Mouse (Mus musculus) retina, adult 2 months (tissue): ENCODE data around the gene Mcm5.

Experiments used
- DNase-seq: peaks from one replicate; pipeline ENCODE4 v3.0.0-alpha.2; 2012; ENCODE audit warnings: low read depth, low spot score

Gene Mcm5

GRCm38 (mm10) chr8:75093399-75094156 lies 15.8 kb upstream of the Mcm5 start, which contains the start of gene Hmox1:
Gene Hmox1 (plus strand): TSS chr8:75093621.
- peak; percentile 63 for DNase-seq

GRCm38 (mm10) chr8:75102956-75103355 lies 6.4 kb upstream of the Mcm5 start:
- DNase-seq, result no peak

DNA sequence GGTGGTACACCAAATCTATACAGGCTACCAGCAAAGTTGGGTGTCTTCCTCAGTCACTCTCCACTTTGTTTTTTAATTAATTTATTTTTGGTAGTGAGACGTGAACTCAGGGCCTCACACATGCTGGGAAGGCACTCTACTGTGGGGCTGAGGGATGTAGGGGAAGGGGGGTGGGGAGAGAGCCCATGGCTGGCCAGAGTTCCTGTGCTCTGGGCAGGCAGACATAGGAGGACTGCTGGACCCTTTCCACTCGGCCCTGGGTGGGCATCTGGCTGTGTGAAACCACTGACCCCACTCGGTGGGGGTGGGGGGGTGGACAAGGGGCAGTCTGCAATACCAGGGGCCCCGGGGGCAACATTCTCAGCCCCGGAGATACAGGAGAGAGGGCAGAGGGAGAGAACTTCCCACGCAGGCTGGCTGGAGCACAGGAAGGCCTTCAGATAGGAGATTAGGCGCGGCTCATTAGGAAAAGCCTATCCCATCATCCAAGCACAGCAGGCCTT lies 5.9 kb upstream of the Mcm5 start:
- no peak for DNase-seq

- peak; percentile 55 for DNase-seq
Observed at GRCm38 (mm10) chr8:75108527-75109235, 688 bp upstream of the Mcm5 start.

DNA sequence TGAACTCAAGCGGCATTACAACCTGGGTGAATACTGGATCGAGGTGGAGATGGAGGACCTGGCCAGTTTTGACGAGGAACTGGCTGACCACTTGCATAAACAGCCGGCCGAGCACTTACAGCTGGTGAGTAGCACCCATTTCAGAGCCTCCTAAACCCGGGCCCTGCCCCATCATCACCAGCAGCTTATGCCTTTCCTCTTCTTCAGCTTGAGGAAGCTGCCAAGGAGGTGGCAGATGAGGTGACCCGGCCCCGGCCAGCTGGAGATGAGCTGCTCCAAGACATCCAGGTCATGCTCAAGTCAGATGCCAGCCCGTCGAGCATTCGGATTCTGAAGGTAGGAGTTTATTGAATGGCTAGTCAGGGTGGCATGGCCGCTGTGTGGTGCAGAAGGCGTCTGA lies 724 bp downstream of the Mcm5 start:
- DNase-seq, result no peak

- DNase-seq, result no peak
Observed at GRCm38 (mm10) chr8:75118505-75118904, 9.1 kb downstream of the Mcm5 start.

DNA sequence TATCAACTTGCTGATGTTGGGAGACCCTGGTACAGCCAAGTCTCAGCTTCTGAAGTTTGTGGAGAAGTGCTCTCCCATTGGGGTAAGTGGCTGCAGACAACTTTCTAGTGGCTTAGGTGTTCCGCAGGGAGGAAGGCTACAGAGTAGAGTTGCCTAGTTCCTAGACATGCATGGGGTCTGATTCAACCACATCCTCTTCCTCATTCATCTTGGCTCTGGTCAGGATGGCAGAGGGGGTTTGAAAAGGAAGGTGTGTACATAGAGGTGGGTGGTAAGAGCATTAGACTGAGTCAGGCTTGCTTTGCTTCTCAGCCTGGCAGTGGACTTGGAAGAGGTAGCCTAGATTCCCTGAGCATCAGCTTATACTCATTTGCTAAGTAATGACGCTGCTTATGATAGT lies 9.9 kb downstream of the Mcm5 start:
- DNase-seq, result no peak

DNA sequence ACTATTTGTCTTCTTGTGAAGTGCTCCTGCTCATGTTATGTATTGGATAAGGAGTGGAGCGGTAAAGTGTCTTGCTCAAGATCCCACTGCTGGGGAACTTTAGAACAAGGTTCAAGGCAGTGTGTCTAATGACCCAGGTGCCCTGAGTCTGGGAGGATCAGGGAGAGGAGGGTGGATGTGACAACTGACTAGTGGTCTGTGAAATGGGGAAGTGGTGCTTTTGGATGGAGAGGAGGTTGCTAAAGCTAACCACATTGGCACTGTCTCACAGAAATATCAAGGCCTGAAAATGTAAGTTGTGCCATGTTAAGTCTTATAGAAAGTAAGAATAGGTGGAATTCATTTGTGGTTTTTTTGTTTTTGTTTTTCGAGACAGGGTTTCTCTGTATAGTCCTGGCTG lies 10.4 kb downstream of the Mcm5 start:
- DNase-seq, result no peak

- no peak for DNase-seq
Observed at GRCm38 (mm10) chr8:75127406-75127805, 18.0 kb downstream of the Mcm5 start.

- peak; percentile 29 for DNase-seq
Observed at GRCm38 (mm10) chr8:75132485-75132884, 23.1 kb downstream of the Mcm5 start.

- DNase-seq, result no peak
Observed at GRCm38 (mm10) chr8:75133399-75133798, 24.0 kb downstream of the Mcm5 start.

GRCm38 (mm10) chr8:75134603-75135391 lies 25.4 kb downstream of the Mcm5 start:
- DNase-seq, result no peak

DNA sequence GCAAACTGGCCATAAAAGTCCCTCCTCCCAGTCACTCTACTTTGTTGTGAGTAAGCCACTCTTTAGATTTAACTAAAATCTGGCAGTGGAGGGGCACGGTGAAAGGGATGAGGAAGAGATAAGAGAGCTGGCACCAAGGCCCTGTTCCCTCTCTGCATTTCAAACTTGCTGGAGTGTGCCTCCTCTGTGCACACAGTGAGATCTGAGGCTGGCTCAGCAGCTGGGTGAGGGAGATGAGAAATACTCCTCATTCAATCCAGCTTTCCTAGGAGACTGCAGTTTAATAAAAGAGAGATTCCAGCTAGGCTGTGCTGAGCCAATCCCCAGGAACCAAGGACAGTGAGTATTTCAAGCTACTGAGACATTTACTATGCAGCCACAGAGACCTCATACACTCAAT lies 26.4 kb downstream of the Mcm5 start:
- DNase-seq, result no peak

GRCm38 (mm10) chr8:75136256-75136655 lies 26.9 kb downstream of the Mcm5 start:
- DNase-seq, result no peak

DNA sequence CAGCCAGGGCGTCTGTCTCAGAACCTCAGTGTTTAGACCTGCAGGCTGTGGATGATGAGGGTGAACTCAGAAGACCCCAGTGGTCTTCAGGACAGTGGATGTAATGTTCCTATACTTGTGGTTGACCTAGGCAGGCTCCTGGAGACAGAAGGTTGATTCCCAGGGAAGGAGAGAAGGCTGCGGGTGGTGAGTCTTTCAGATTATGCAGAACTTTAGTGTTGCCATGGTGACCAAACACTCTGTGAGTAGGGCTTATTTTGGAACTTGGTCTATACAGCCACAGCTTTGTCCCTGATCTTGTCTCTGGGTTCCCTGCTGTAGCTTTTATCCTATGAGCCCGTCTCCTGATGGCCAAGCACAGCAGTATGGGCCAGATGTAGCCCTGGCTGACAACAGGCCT lies 28.2 kb downstream of the Mcm5 start:
- no peak for DNase-seq

DNA sequence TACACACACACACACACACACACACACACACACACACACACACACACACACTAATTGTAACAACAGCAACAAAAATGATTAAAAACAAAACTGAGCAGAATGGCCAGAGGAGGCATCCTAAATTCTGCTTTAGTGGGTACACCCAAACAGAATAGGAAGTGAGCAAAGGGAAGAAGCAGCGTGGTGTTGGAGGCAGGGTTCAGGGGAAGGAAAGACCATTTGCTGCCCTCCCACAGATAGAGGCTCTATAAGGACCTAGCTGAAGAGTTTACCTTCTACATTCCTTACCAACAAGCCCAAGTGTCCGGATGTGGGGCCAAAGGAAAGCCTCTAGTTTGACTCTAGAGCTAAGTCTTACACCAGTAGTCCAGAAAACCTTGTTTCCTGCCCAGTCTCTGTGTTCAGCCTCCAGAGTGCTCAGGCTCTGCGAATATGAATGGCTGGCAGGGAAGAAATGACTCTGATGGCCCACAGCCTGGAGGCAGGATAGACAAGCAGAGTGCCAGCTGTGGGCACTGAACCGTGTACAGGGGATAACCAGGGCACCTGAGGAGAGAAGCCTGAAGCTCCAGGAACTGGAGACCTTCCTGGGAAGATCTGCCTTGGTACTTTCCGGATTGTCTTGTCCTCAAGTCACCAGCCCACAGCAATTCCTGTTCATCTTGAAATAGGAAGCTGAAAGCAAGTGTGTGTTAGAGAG lies 41.7 kb downstream of the Mcm5 start:
- no peak for DNase-seq

DNA sequence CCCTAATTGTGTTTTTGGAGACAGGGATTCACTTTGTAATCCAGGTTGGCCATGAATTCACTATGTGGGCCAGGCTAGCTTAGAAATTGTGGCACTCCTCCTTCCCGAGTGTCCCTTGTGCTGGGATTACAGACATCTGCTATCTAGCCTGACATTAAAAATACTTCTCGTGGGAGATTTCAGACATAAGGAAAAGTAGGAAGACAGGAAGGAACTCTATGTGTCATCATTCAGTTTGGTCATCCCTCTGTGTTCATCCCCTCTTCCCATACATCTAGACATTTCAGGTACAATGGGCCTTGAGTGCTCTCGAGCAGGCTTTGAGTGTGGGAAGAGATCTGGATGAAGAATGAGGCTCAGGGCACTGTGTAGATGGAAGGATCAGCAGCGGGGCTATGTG lies 42.4 kb downstream of the Mcm5 start:
- no peak for DNase-seq

DNA sequence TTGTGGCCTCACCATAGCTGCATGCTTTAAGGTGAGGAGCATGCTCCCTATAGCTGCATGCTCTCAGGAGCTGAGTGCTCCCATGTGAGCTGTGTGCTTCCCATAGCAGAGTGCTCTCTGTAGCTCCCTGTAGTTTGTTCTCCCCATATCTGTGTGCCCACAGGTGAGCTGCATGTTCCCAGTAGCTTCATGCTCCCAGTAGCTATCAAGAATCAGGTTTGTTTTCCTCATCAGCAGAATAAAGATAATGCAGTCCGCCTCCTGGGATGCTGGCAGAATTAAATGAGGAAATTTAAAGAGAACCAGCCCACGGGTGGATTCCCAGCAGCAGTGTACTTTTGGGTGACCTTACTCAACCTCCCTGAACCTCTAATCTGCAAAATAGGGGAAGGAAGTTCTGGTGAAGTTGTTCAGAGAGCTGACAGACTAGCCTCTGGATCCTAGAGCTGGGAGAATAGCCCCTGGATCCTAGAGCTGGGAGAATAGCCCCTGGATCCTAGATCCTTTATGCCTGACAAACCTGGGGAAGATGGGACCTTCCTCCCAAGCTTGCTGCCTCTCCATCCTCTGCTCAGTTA lies 43.2 kb downstream of the Mcm5 start:
- DNase-seq, result no peak

GRCm38 (mm10) chr8:75154855-75155478 lies 45.6 kb downstream of the Mcm5 start:
- DNase-seq, result no peak

DNA sequence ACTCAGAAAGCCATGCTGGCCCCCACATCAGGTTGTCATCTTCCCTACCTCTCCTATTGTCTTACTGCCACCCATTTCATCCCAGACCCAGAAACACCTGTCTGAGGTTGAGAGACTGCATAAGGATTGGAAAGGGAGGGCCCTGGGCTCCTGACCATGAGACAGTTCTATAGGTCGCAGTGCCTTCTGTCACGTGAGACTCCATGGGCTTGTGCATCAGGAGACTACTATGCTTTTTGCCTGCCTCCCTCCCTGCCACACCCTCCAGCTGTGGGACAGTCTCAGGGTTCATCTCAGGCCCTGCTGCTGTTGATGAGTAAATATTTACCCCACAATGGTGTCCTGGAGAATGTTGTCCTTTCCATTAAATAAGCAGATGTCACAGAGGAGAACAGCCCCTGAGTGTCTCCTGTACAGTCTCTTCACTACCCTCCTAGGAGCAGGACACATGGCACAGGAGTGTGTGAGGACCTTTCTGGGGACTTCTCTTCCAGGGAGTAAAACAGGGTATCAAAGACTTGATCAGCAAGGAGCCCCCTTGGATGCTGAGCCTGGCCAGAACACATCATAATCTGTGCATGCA lies 46.5 kb downstream of the Mcm5 start:
- no peak for DNase-seq
